Mouse (Mus musculus): ENCODE measurements at regions not wholly inside any gene's neighbourhood (a gene's known extent, or its start where the extent isn't known, plus 50 kb on each side); places are given as distances from the start of the nearest gene placed in this dataset.

DNA sequence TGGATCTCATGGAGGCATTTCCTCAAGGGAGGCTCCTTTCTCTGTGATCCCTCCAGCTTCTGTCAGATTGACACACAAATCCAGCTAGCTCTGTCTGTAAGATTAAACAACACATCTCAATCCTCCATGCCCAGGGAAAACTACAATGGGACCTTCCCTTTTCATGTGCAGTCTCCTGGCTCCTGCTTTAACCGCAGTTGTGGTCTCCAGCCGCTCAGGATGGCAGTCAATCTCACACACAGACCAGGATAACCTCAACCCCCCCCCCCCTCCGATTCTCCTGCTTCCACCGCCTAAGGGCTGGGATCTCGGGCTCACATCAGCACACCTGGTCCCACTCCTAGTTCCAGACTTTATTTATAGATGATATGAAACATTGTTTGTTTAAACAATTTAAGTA, 66.1 kb upstream of the Slc34a2 start:
- TF ChIP-seq CTCF (IDR thresholded peaks at IDR 0.05; ENCODE audit: low read depth), result no peak
- no peak for TF ChIP-seq EP300 (optimal IDR thresholded peaks at IDR 0.05)
